Mouse (Mus musculus) hindbrain, embryonic 13.5 days (tissue): Measurements from ENCODE around the gene Ssbp3. TPM values are rescaled to one million over a fixed set of nuclear protein-coding genes. Genes with fewer than 3 reads are reported as not detected.

ENCODE experiments used
- ATAC-seq: fragments of 200-750 bp; cut with Nextera tagmentation; 2 replicates; pipeline ENCODE4 v1.8.0; 2017; ENCODE audit warnings: moderate TSS enrichment; ENCODE audit not compliant: low FRiP score
- H3K27ac ChIP-seq: fragments of 300-500 bp; sonication (generic); 2 replicates; pipeline ENCODE4 v1.5.1; 2015; ENCODE audit warnings: inconsistent platforms, mild to moderate bottlenecking, moderate library complexity
- H3K27me3 ChIP-seq: fragments of 300-500 bp; sonication (generic); 2 replicates; pipeline ENCODE4 v1.6.1; 2015; ENCODE audit warnings: mild to moderate bottlenecking, inconsistent platforms
- H3K36me3 ChIP-seq: fragments of 300-500 bp; sonication (generic); 2 replicates; pipeline ENCODE4 v1.6.1; 2015; ENCODE audit warnings: mild to moderate bottlenecking, inconsistent platforms
- H3K4me1 ChIP-seq: fragments of 300-500 bp; sonication (generic); replicated peaks from 2 replicates; pipeline ENCODE4 v1.6.1; 2015; ENCODE audit warnings: inconsistent platforms
- H3K4me2 ChIP-seq: fragments of 300-500 bp; sonication (generic); 2 replicates; pipeline ENCODE4 v1.6.1; 2015; ENCODE audit warnings: inconsistent platforms, mild to moderate bottlenecking, moderate library complexity
- H3K4me3 ChIP-seq: fragments of 300-500 bp; sonication (generic); 2 replicates; pipeline ENCODE4 v1.5.1; 2015; ENCODE audit warnings: mild to moderate bottlenecking, inconsistent platforms
- H3K9ac ChIP-seq: fragments of 300-500 bp; sonication (generic); 2 replicates; pipeline ENCODE4 v1.6.1; 2015; ENCODE audit warnings: mild to moderate bottlenecking, inconsistent platforms
- H3K9me3 ChIP-seq: fragments of 300-500 bp; sonication (generic); 2 replicates; pipeline ENCODE4 v1.6.1; 2016; ENCODE audit warnings: inconsistent platforms
- WGBS: fragments of 180-500 bp; shearing (Covaris S2); methylation state at CpG from one replicate; pipeline ENCODE4 v1.1.7; 2015; 5-methylcytosine and 5-hydroxymethylcytosine counted together
- polyA plus RNA-seq: library from polyadenylated mRNA; unstranded; fragments of >200 nt; fragmentation: Nextera tagmentation; extraction: Ambion mirVana; gene quantifications from 2 replicates; pipeline ENCODE4 v1.2.1, GENCODE M21; 2015

Ssbp3 gene
- polyA plus RNA-seq, 1 experiment from 2014 or later: 179 TPM

GRCm38 (mm10) chr4:106939223-106939918 is 28.9 kb downstream of the Ssbp3 start:
- H3K27ac ChIP-seq: peak overlapping the region; percentile 88
- 3% methylated on average over 6 of the region's 6 CpGs for WGBS
- H3K27me3 ChIP-seq: no peaks in the 10 kb centered on the region
- peaks cover 98% of the 10 kb centered on the region for H3K4me1 ChIP-seq
- no peaks in the 10 kb centered on the region for H3K9me3 ChIP-seq
- H3K36me3 ChIP-seq: peaks cover 10% of the 10 kb centered on the region
- peak overlapping the region; percentile 33 for H3K4me2 ChIP-seq
- ATAC-seq: peak; percentile 63
- H3K4me3 ChIP-seq: no peak overlapping the region
- peak overlapping the region; percentile 56 for H3K9ac ChIP-seq

GRCm38 (mm10) chr4:106939919-106940227 is 29.4 kb downstream of the Ssbp3 start:
- Histone ChIP-seq H3K36me3 (peaks cover 10% of the 10 kb centered on the region), H3K4me2 (peak overlapping the region; percentile 11), H3K4me1 (peaks cover 98% of the 10 kb centered on the region), H3K9me3 (no peaks in the 10 kb centered on the region), H3K27me3 (no peaks in the 10 kb centered on the region), H3K4me3 (no peak overlapping the region), H3K27ac (peak overlapping the region; percentile 88), H3K9ac (peak overlapping the region; percentile 43; the same call in 1 of the 2 replicates)
- WGBS: 34% methylated on average over 4 of the region's 4 CpGs
- ATAC-seq: no peak

- Histone ChIP-seq H3K4me1 (peaks cover 98% of the 10 kb centered on the region), H3K4me3 (no peak overlapping the region), H3K9ac (peak overlapping the region; percentile 26), H3K4me2 (no peak overlapping the region), H3K9me3 (no peaks in the 10 kb centered on the region), H3K27ac (peak overlapping the region; percentile 41; the same call in 1 of the 2 replicates), H3K36me3 (peaks cover under 1% of the 10 kb centered on the region; the same call in 1 of the 2 replicates), H3K27me3 (no peaks in the 10 kb centered on the region)
- WGBS: 52% methylated on average over 6 of the region's 6 CpGs
- no peak for ATAC-seq
These were observed 30.4 kb downstream of the Ssbp3 start for GRCm38 (mm10) chr4:106940945-106941344.

GRCm38 (mm10) chr4:106941475-106941874 is 31.0 kb downstream of the Ssbp3 start:
- Histone ChIP-seq H3K4me1 (peaks cover 98% of the 10 kb centered on the region), H3K27ac (peak overlapping the region; percentile 41), H3K9me3 (no peaks in the 10 kb centered on the region), H3K4me2 (no peak overlapping the region), H3K9ac (peak overlapping the region; percentile 26; the same call in 1 of the 2 replicates), H3K27me3 (no peaks in the 10 kb centered on the region), H3K36me3 (no peaks in the 10 kb centered on the region), H3K4me3 (no peak overlapping the region)
- no peak for ATAC-seq

- Histone ChIP-seq H3K4me1 (peaks cover 98% of the 10 kb centered on the region), H3K9me3 (no peaks in the 10 kb centered on the region), H3K27me3 (no peaks in the 10 kb centered on the region), H3K4me3 (no peak overlapping the region), H3K36me3 (no peaks in the 10 kb centered on the region), H3K27ac (no peak overlapping the region), H3K9ac (no peak overlapping the region), H3K4me2 (no peak overlapping the region)
- no peak for ATAC-seq
- WGBS: 90% methylated on average over 4 of the region's 4 CpGs
These were observed 32.0 kb downstream of the Ssbp3 start for GRCm38 (mm10) chr4:106942491-106942890.

- Histone ChIP-seq H3K4me2 (no peak overlapping the region), H3K4me1 (peaks cover 98% of the 10 kb centered on the region), H3K27ac (no peak overlapping the region), H3K9ac (no peak overlapping the region), H3K36me3 (no peaks in the 10 kb centered on the region), H3K9me3 (no peaks in the 10 kb centered on the region), H3K27me3 (no peaks in the 10 kb centered on the region), H3K4me3 (no peak overlapping the region)
- WGBS: 81% methylated on average over 2 of the region's 2 CpGs
- ATAC-seq: no peak
These were observed 33.1 kb downstream of the Ssbp3 start for GRCm38 (mm10) chr4:106943627-106944026.

GRCm38 (mm10) chr4:106944898-106945297 is 34.4 kb downstream of the Ssbp3 start:
- Histone ChIP-seq H3K27me3 (no peaks in the 10 kb centered on the region), H3K4me2 (no peak overlapping the region), H3K4me1 (peaks cover 98% of the 10 kb centered on the region), H3K27ac (no peak overlapping the region), H3K9me3 (no peaks in the 10 kb centered on the region), H3K9ac (no peak overlapping the region), H3K4me3 (no peak overlapping the region), H3K36me3 (no peaks in the 10 kb centered on the region)
- ATAC-seq: no peak
- 84% methylated on average over 3 of the region's 3 CpGs for WGBS

- Histone ChIP-seq H3K4me3 (no peak overlapping the region), H3K9me3 (no peaks in the 10 kb centered on the region), H3K4me1 (peaks cover 96% of the 10 kb centered on the region), H3K27ac (no peak overlapping the region), H3K4me2 (no peak overlapping the region), H3K27me3 (no peaks in the 10 kb centered on the region), H3K36me3 (no peaks in the 10 kb centered on the region), H3K9ac (no peak overlapping the region)
- WGBS: 80% methylated on average over 3 of the region's 3 CpGs
- no peak for ATAC-seq
These were observed 37.2 kb downstream of the Ssbp3 start for GRCm38 (mm10) chr4:106947741-106948140.

- no peaks in the 10 kb centered on the region for H3K36me3 ChIP-seq
- no peak for ATAC-seq
- no peak overlapping the region for H3K27ac ChIP-seq
- no peak overlapping the region for H3K9ac ChIP-seq
- H3K4me3 ChIP-seq: no peak overlapping the region
- H3K4me1 ChIP-seq: peaks cover 96% of the 10 kb centered on the region
- H3K27me3 ChIP-seq: no peaks in the 10 kb centered on the region
- 58% methylated on average over 7 of the region's 7 CpGs for WGBS
- no peaks in the 10 kb centered on the region for H3K9me3 ChIP-seq
- H3K4me2 ChIP-seq: no peak overlapping the region
These were observed 38.0 kb downstream of the Ssbp3 start for GRCm38 (mm10) chr4:106948546-106948945.

GRCm38 (mm10) chr4:106949200-106949599 is 38.7 kb downstream of the Ssbp3 start:
- no peak for ATAC-seq
- Histone ChIP-seq H3K9me3 (no peaks in the 10 kb centered on the region), H3K4me3 (no peak overlapping the region), H3K9ac (peak overlapping the region; percentile 35; the same call in 1 of the 2 replicates), H3K36me3 (peaks cover 4% of the 10 kb centered on the region; the same call in 1 of the 2 replicates), H3K4me1 (peaks cover 96% of the 10 kb centered on the region), H3K27me3 (no peaks in the 10 kb centered on the region), H3K4me2 (no peak overlapping the region), H3K27ac (peak overlapping the region; percentile 48; the same call in 1 of the 2 replicates)
- 52% methylated on average over 6 of the region's 6 CpGs for WGBS

GRCm38 (mm10) chr4:106950801-106951200 is 40.3 kb downstream of the Ssbp3 start:
- no peak for ATAC-seq
- 77% methylated on average over 4 of the region's 4 CpGs for WGBS
- Histone ChIP-seq H3K4me2 (no peak overlapping the region), H3K9ac (no peak overlapping the region), H3K36me3 (peaks cover 4% of the 10 kb centered on the region; the same call in 1 of the 2 replicates), H3K27me3 (no peaks in the 10 kb centered on the region), H3K9me3 (no peaks in the 10 kb centered on the region), H3K4me1 (peaks cover 96% of the 10 kb centered on the region), H3K27ac (no peak overlapping the region), H3K4me3 (no peak overlapping the region)

GRCm38 (mm10) chr4:106951455-106951854 is 41.0 kb downstream of the Ssbp3 start:
- no peak for ATAC-seq
- 63% methylated on average over 4 of the region's 4 CpGs for WGBS
- peaks cover 4% of the 10 kb centered on the region; the same call in 1 of the 2 replicates for H3K36me3 ChIP-seq
- no peak overlapping the region for H3K4me3 ChIP-seq
- no peak overlapping the region for H3K4me2 ChIP-seq
- no peak overlapping the region for H3K27ac ChIP-seq
- H3K27me3 ChIP-seq: no peaks in the 10 kb centered on the region
- no peaks in the 10 kb centered on the region for H3K9me3 ChIP-seq
- H3K4me1 ChIP-seq: peaks cover 96% of the 10 kb centered on the region
- H3K9ac ChIP-seq: no peak overlapping the region

GRCm38 (mm10) chr4:106953221-106953620 is 42.7 kb downstream of the Ssbp3 start:
- Histone ChIP-seq H3K4me3 (no peak overlapping the region), H3K4me1 (peaks cover 93% of the 10 kb centered on the region), H3K4me2 (no peak overlapping the region), H3K9ac (peak overlapping the region; percentile 30; the same call in 1 of the 2 replicates), H3K36me3 (peaks cover 4% of the 10 kb centered on the region; the same call in 1 of the 2 replicates), H3K27me3 (no peaks in the 10 kb centered on the region), H3K27ac (peak overlapping the region; percentile 36; the same call in 1 of the 2 replicates), H3K9me3 (no peaks in the 10 kb centered on the region)
- ATAC-seq: no peak
